Mouse (Mus musculus) intestine, postnatal 0 days (tissue): ENCODE results near the gene Was. TPM values are rescaled to one million over a fixed set of nuclear protein-coding genes. Genes with fewer than 3 reads are reported as not detected.

ENCODE experiments used
- ATAC-seq: fragments of 200-750 bp; cut with Nextera tagmentation; 2 replicates; pipeline ENCODE4 v1.8.0; 2017; ENCODE audit warnings: mild to moderate bottlenecking, moderate TSS enrichment, moderate library complexity
- H3K27ac ChIP-seq: fragments of 300-500 bp; sonication (generic); 2 replicates; pipeline ENCODE4 v1.5.1; 2014; ENCODE audit warnings: mild to moderate bottlenecking, low read depth, low read length, moderate library complexity
- H3K27me3 ChIP-seq: fragments of 300-500 bp; sonication (generic); replicated peaks from 2 replicates; pipeline ENCODE4 v1.6.1; 2014; ENCODE audit warnings: low read length, mixed read lengths; ENCODE audit not compliant: control insufficient read depth, insufficient read depth
- H3K36me3 ChIP-seq: fragments of 300-500 bp; sonication (generic); 2 replicates; pipeline ENCODE4 v1.6.1; 2014; ENCODE audit warnings: mild to moderate bottlenecking, moderate library complexity; ENCODE audit not compliant: control insufficient read depth, insufficient read depth
- H3K4me1 ChIP-seq: fragments of 300-500 bp; sonication (generic); replicated peaks from 2 replicates; pipeline ENCODE4 v1.6.1; 2014; ENCODE audit warnings: antibody characterized with exemption, low read length, mixed read lengths; ENCODE audit not compliant: control insufficient read depth, insufficient read depth
- H3K4me2 ChIP-seq: fragments of 300-500 bp; sonication (generic); replicated peaks from 2 replicates; pipeline ENCODE4 v1.6.1; 2014; ENCODE audit warnings: low read depth, mild to moderate bottlenecking, moderate library complexity
- H3K4me3 ChIP-seq: fragments of 300-500 bp; sonication (generic); 2 replicates; pipeline ENCODE4 v1.5.1; 2014; ENCODE audit warnings: low read depth, low read length
- H3K9ac ChIP-seq: fragments of 300-500 bp; sonication (generic); 2 replicates; pipeline ENCODE4 v1.6.1; 2014; ENCODE audit warnings: mild to moderate bottlenecking, low read depth, low read length
- H3K9me3 ChIP-seq: fragments of 300-500 bp; sonication (generic); 2 replicates; pipeline ENCODE4 v1.6.1; 2016; ENCODE audit warnings: mixed run types; ENCODE audit not compliant: control insufficient read depth
- CTCF ChIP-seq: sonication (generic); IDR thresholded peaks from 2 replicates; pipeline ENCODE4 v1.5.1; 2016; ENCODE audit warnings: low read depth, mild to moderate bottlenecking, control low read depth, antibody characterized with exemption, moderate library complexity
- WGBS: fragments of 180-500 bp; shearing (Covaris S2); extraction: QIAGEN DNeasy Blood & Tissue Kit; methylation state at CpG from one replicate; pipeline ENCODE4 v1.1.7; 2014; 5-methylcytosine and 5-hydroxymethylcytosine counted together
- polyA plus RNA-seq: library from polyadenylated mRNA; unstranded; fragments of >200 nt; fragmentation: Nextera tagmentation; extraction: Ambion mirVana; gene quantifications from 2 replicates; pipeline ENCODE4 v1.2.1, GENCODE M21; 2015

Gene Was
- polyA plus RNA-seq, 1 experiment from 2014 or later = 0.48 TPM

GRCm38 (mm10) chrX:8123821-8124470 lies 33.6 kb upstream of the Was start:
- no peak for ATAC-seq
- TF ChIP-seq CTCF = no peak
- no peak overlapping the region for H3K27ac ChIP-seq
- no peaks in the 10 kb centered on the region for H3K27me3 ChIP-seq
- no peak overlapping the region for H3K4me3 ChIP-seq
- H3K9ac ChIP-seq = no peak overlapping the region
- WGBS = 79% methylated on average over 6 of the region's 6 CpGs
- H3K9me3 ChIP-seq = no peaks in the 10 kb centered on the region
- no peaks in the 10 kb centered on the region for H3K4me1 ChIP-seq
- H3K36me3 ChIP-seq = peaks cover 18% of the 10 kb centered on the region; the same call in 1 of the 2 replicates
- H3K4me2 ChIP-seq = no peak overlapping the region

DNA sequence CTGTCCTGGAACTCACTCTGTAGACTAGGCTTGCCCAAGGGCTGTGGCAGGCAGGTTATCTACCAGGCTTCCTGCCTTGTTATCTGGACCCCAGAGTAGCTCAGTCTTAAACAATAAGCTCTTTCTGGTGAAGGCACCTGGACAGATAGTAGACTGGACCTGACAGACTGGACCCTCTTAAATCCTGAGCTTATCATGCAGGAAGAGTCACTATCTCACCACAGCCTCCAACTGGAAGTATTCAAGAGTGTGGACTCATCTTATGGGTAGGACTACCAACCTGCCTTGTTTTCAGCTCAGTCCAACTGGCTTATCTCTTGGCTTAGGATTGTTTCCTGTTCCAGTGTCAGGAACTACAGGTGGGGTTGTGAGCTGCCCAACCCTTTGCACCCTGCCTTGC lies 27.0 kb upstream of the Was start:
- H3K4me1 ChIP-seq = no peaks in the 10 kb centered on the region
- H3K9ac ChIP-seq = no peak overlapping the region
- no peaks in the 10 kb centered on the region for H3K9me3 ChIP-seq
- no peaks in the 10 kb centered on the region for H3K36me3 ChIP-seq
- H3K4me2 ChIP-seq = no peak overlapping the region
- no peak overlapping the region for H3K4me3 ChIP-seq
- H3K27me3 ChIP-seq = no peaks in the 10 kb centered on the region
- no peak for ATAC-seq
- TF ChIP-seq CTCF = no peak
- H3K27ac ChIP-seq = no peak overlapping the region

DNA sequence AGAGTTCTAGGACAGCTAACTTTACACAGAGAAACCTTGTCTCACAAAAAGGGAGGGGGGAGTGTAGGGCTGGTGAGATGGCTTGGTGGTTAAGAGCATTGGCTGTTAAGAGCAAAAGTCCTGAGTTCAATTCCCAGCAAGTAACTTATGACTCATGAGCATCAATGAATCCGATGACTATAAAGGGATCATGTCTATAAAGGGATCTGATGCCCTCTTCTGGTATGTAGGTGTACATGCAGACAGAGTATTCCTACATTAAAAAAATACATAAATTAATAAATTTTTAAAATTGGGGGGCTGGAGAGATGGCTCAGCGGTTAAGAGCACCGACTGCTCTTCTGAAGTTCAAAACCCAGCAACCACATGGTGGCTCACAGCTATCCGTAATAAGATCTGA lies 25.0 kb upstream of the Was start:
- Histone ChIP-seq H3K36me3 (no peaks in the 10 kb centered on the region), H3K27ac (no peak overlapping the region), H3K27me3 (no peaks in the 10 kb centered on the region), H3K4me2 (no peak overlapping the region), H3K4me1 (no peaks in the 10 kb centered on the region), H3K9ac (no peak overlapping the region), H3K9me3 (no peaks in the 10 kb centered on the region), H3K4me3 (no peak overlapping the region)
- WGBS = 64% methylated on average over 4 of the region's 4 CpGs
- ATAC-seq = no peak
- peak; percentile 48 for TF ChIP-seq CTCF

GRCm38 (mm10) chrX:8105019-8105418 lies 14.7 kb upstream of the Was start:
- no peak overlapping the region for H3K27ac ChIP-seq
- no peaks in the 10 kb centered on the region for H3K27me3 ChIP-seq
- no peaks in the 10 kb centered on the region for H3K9me3 ChIP-seq
- WGBS = 91% methylated on average over 3 of the region's 3 CpGs
- H3K4me2 ChIP-seq = no peak overlapping the region
- no peaks in the 10 kb centered on the region for H3K4me1 ChIP-seq
- no peak overlapping the region for H3K9ac ChIP-seq
- no peak for ATAC-seq
- H3K4me3 ChIP-seq = no peak overlapping the region
- H3K36me3 ChIP-seq = no peaks in the 10 kb centered on the region
- no peak for TF ChIP-seq CTCF

- Histone ChIP-seq H3K27me3 (no peaks in the 10 kb centered on the region), H3K4me2 (no peak overlapping the region), H3K4me1 (no peaks in the 10 kb centered on the region), H3K9ac (no peak overlapping the region), H3K36me3 (no peaks in the 10 kb centered on the region), H3K27ac (no peak overlapping the region), H3K4me3 (no peak overlapping the region), H3K9me3 (no peaks in the 10 kb centered on the region)
- TF ChIP-seq CTCF = no peak
- no peak for ATAC-seq
- WGBS = 55% methylated on average over 7 of the region's 7 CpGs
Observed at GRCm38 (mm10) chrX:8102213-8102668, 11.9 kb upstream of the Was start.

GRCm38 (mm10) chrX:8101017-8101416 lies 10.7 kb upstream of the Was start:
- H3K4me2 ChIP-seq = no peak overlapping the region
- no peak for ATAC-seq
- no peak overlapping the region for H3K27ac ChIP-seq
- H3K36me3 ChIP-seq = no peaks in the 10 kb centered on the region
- H3K27me3 ChIP-seq = no peaks in the 10 kb centered on the region
- H3K9ac ChIP-seq = no peak overlapping the region
- no peaks in the 10 kb centered on the region for H3K4me1 ChIP-seq
- no peak overlapping the region for H3K4me3 ChIP-seq
- WGBS = 40% methylated on average over 3 of the region's 3 CpGs
- peak; percentile 58 for TF ChIP-seq CTCF
- no peaks in the 10 kb centered on the region for H3K9me3 ChIP-seq
